Mouse (Mus musculus) liver, postnatal 0 days (tissue): ENCODE measurements at regions not wholly inside any gene's neighbourhood (a gene's known extent, or its start where the extent isn't known, plus 50 kb on each side); places are given as distances from the start of the nearest gene placed in this dataset.

Source experiments
- ATAC-seq: fragments of 200-750 bp; cut with Nextera tagmentation; 2 replicates; pipeline ENCODE4 v1.8.0; 2017; ENCODE audit warnings: mild to moderate bottlenecking, moderate library complexity
- DNase-seq: peaks from one replicate; pipeline ENCODE4 v3.0.0-alpha.2; 2016
- H3K27ac ChIP-seq: fragments of 300-500 bp; sonication (generic); 2 replicates; pipeline ENCODE4 v1.5.1; 2014; ENCODE audit warnings: antibody characterized with exemption, moderate library complexity, mild to moderate bottlenecking, low read depth
- H3K27me3 ChIP-seq: fragments of 300-500 bp; sonication (generic); 2 replicates; pipeline ENCODE4 v1.6.1; 2014; ENCODE audit warnings: low read length, control low read depth, mixed read lengths; ENCODE audit not compliant: insufficient read depth
- H3K36me3 ChIP-seq: fragments of 300-500 bp; sonication (generic); replicated peaks from 2 replicates; pipeline ENCODE4 v1.6.1; 2014; ENCODE audit warnings: mild to moderate bottlenecking, control low read depth, low read length, moderate library complexity, mixed read lengths; ENCODE audit not compliant: insufficient read depth
- H3K4me1 ChIP-seq: fragments of 300-500 bp; sonication (generic); 2 replicates; pipeline ENCODE4 v1.6.1; 2014; ENCODE audit warnings: antibody characterized with exemption, mild to moderate bottlenecking, control low read depth; ENCODE audit not compliant: insufficient read depth
- H3K4me2 ChIP-seq: fragments of 300-500 bp; sonication (generic); 2 replicates; pipeline ENCODE4 v1.6.1; 2014; ENCODE audit warnings: low read depth, mild to moderate bottlenecking, low read length, moderate library complexity, mixed read lengths
- H3K4me3 ChIP-seq: fragments of 300-500 bp; sonication (generic); 2 replicates; pipeline ENCODE4 v1.5.1; 2014; ENCODE audit warnings: low read depth, low read length
- H3K9ac ChIP-seq: fragments of 300-500 bp; sonication (generic); replicated peaks from 2 replicates; pipeline ENCODE4 v1.6.1; 2014; ENCODE audit warnings: mild to moderate bottlenecking, moderate library complexity
- H3K9me3 ChIP-seq: fragments of 300-500 bp; sonication (generic); 2 replicates; pipeline ENCODE4 v1.6.1; 2016; ENCODE audit warnings: mild to moderate bottlenecking, control low read depth, low read length, mixed read lengths
- CTCF ChIP-seq: sonication (generic); IDR thresholded peaks from 2 replicates; pipeline ENCODE4 v1.5.1; 2016; ENCODE audit warnings: antibody characterized with exemption, low read depth
- EP300 ChIP-seq: IDR thresholded peaks from 2 replicates; pipeline ENCODE4 v1.6.1; 2016; ENCODE audit warnings: antibody characterized with exemption, low read depth, mild to moderate bottlenecking
- WGBS: fragments of 180-500 bp; shearing (Covaris S2); extraction: QIAGEN DNeasy Blood & Tissue Kit; methylation state at CpG from one replicate; pipeline ENCODE4 v1.1.7; 2014; ENCODE audit not compliant: insufficient replicate concordance; 5-methylcytosine and 5-hydroxymethylcytosine counted together

GRCm38 (mm10) chr10:91593378-91593777, 412.3 kb upstream of the Tmpo start:
- H3K27ac ChIP-seq: no peak overlapping the region
- ATAC-seq (no peak), DNase-seq (no peak)
- TF ChIP-seq CTCF: no peak
- TF ChIP-seq EP300: no peak
- H3K27me3 ChIP-seq: no peaks in the 10 kb centered on the region
- H3K36me3 ChIP-seq: no peaks in the 10 kb centered on the region
- no peak overlapping the region for H3K4me2 ChIP-seq
- no peaks in the 10 kb centered on the region for H3K9me3 ChIP-seq
- H3K4me1 ChIP-seq: no peaks in the 10 kb centered on the region
- 60% methylated on average over 2 of the region's 2 CpGs for WGBS
- H3K4me3 ChIP-seq: no peak overlapping the region
- no peak overlapping the region for H3K9ac ChIP-seq

GRCm38 (mm10) chr10:91591845-91592244, 410.7 kb upstream of the Tmpo start:
- H3K36me3 ChIP-seq: no peaks in the 10 kb centered on the region
- H3K9ac ChIP-seq: no peak overlapping the region
- no peak for TF ChIP-seq EP300
- TF ChIP-seq CTCF: no peak
- no peaks in the 10 kb centered on the region for H3K27me3 ChIP-seq
- H3K27ac ChIP-seq: no peak overlapping the region
- no peaks in the 10 kb centered on the region for H3K4me1 ChIP-seq
- no peak for ATAC-seq
- no peak for DNase-seq
- no peaks in the 10 kb centered on the region for H3K9me3 ChIP-seq
- H3K4me3 ChIP-seq: no peak overlapping the region
- WGBS: 67% methylated on average over 10 of the region's 10 CpGs
- H3K4me2 ChIP-seq: no peak overlapping the region

GRCm38 (mm10) chr10:91591398-91591811, 410.3 kb upstream of the Tmpo start:
- H3K9ac ChIP-seq: no peak overlapping the region

GRCm38 (mm10) chr10:91583204-91583603, 402.1 kb upstream of the Tmpo start:
- no peak overlapping the region for H3K9ac ChIP-seq
- H3K4me1 ChIP-seq: no peaks in the 10 kb centered on the region
- no peak overlapping the region for H3K27ac ChIP-seq
- no peak overlapping the region for H3K4me3 ChIP-seq
- no peaks in the 10 kb centered on the region for H3K27me3 ChIP-seq
- no peaks in the 10 kb centered on the region for H3K9me3 ChIP-seq
- no peak for DNase-seq
- ATAC-seq: no peak
- no peaks in the 10 kb centered on the region for H3K36me3 ChIP-seq
- TF ChIP-seq CTCF (no peak), EP300 (no peak)
- 83% methylated on average over 3 of the region's 3 CpGs for WGBS
- no peak overlapping the region for H3K4me2 ChIP-seq

More at GRCm38 (mm10) chr10:91591398-91591811, 410.3 kb upstream of the Tmpo start:
- no peak overlapping the region for H3K27ac ChIP-seq
- DNase-seq (no peak), ATAC-seq (no peak)
- H3K4me3 ChIP-seq: no peak overlapping the region
- H3K27me3 ChIP-seq: no peaks in the 10 kb centered on the region
- no peaks in the 10 kb centered on the region for H3K4me1 ChIP-seq
- H3K9me3 ChIP-seq: no peaks in the 10 kb centered on the region
- no peak overlapping the region for H3K4me2 ChIP-seq
- WGBS: 79% methylated on average over 3 of the region's 3 CpGs
- no peaks in the 10 kb centered on the region for H3K36me3 ChIP-seq
- TF ChIP-seq CTCF: no peak
- TF ChIP-seq EP300: no peak

GRCm38 (mm10) chr10:91580959-91581358, 399.8 kb upstream of the Tmpo start:
- Histone ChIP-seq H3K9me3 (no peaks in the 10 kb centered on the region), H3K4me3 (no peak overlapping the region), H3K4me1 (no peaks in the 10 kb centered on the region), H3K9ac (no peak overlapping the region), H3K27ac (no peak overlapping the region), H3K4me2 (no peak overlapping the region), H3K27me3 (no peaks in the 10 kb centered on the region), H3K36me3 (no peaks in the 10 kb centered on the region)
- ATAC-seq (no peak), DNase-seq (no peak)
- TF ChIP-seq EP300 (no peak), CTCF (no peak)
- WGBS: 68% methylated on average over 11 of the region's 11 CpGs

- H3K4me2 ChIP-seq: no peak overlapping the region
- H3K36me3 ChIP-seq: no peaks in the 10 kb centered on the region
- H3K4me1 ChIP-seq: no peaks in the 10 kb centered on the region
- H3K4me3 ChIP-seq: no peak overlapping the region
- H3K27ac ChIP-seq: no peak overlapping the region
- no peak overlapping the region for H3K9ac ChIP-seq
- no peaks in the 10 kb centered on the region for H3K27me3 ChIP-seq
- DNase-seq: no peak
- no peak for TF ChIP-seq CTCF
- no peak for TF ChIP-seq EP300
- no peak for ATAC-seq
- no peaks in the 10 kb centered on the region for H3K9me3 ChIP-seq
- WGBS: 77% methylated on average over 17 of the region's 17 CpGs
Observed at GRCm38 (mm10) chr10:91575323-91576064, 394.4 kb upstream of the Tmpo start.

GRCm38 (mm10) chr10:91572796-91573195, 391.7 kb upstream of the Tmpo start:
- Histone ChIP-seq H3K27ac (no peak overlapping the region), H3K4me3 (no peak overlapping the region), H3K9me3 (no peaks in the 10 kb centered on the region), H3K36me3 (no peaks in the 10 kb centered on the region), H3K4me2 (no peak overlapping the region), H3K4me1 (no peaks in the 10 kb centered on the region), H3K9ac (no peak overlapping the region), H3K27me3 (no peaks in the 10 kb centered on the region)
- WGBS: 80% methylated on average over 7 of the region's 7 CpGs
- ATAC-seq: no peak
- no peak for DNase-seq
- TF ChIP-seq EP300: no peak
